Mouse (Mus musculus) embryonic facial prominence, embryonic 11.5 days (tissue): ENCODE measurements around the gene Fkbp14. TPM values are rescaled to one million over a fixed set of nuclear protein-coding genes. Genes with fewer than 3 reads are reported as not detected.

ENCODE experiments used
- ATAC-seq: fragments of 200-750 bp; cut with Nextera tagmentation; replicated peaks from 2 replicates; pipeline ENCODE4 v1.8.0; 2017; ENCODE audit warnings: low read depth; ENCODE audit not compliant: insufficient number of reproducible peaks, low FRiP score, low TSS enrichment
- DNase-seq: peaks from one replicate; pipeline ENCODE4 v3.0.0-alpha.2; 2015; ENCODE audit warnings: low spot score
- H3K27ac ChIP-seq: fragments of 300-500 bp; sonication (generic); replicated peaks from 2 replicates; pipeline ENCODE4 v1.5.1; 2014; ENCODE audit warnings: mild to moderate bottlenecking, low read depth, low read length, control low read depth
- H3K27me3 ChIP-seq: fragments of 300-500 bp; sonication (generic); 2 replicates; pipeline ENCODE4 v1.6.1; 2014; ENCODE audit warnings: mild to moderate bottlenecking, low read length, moderate library complexity, mixed read lengths; ENCODE audit not compliant: control insufficient read depth, insufficient read depth
- H3K36me3 ChIP-seq: fragments of 300-500 bp; sonication (generic); replicated peaks from 2 replicates; pipeline ENCODE4 v1.6.1; 2014; ENCODE audit warnings: low read depth, mild to moderate bottlenecking, low read length, moderate library complexity, mixed read lengths; ENCODE audit not compliant: control insufficient read depth, insufficient read depth
- H3K4me1 ChIP-seq: fragments of 300-500 bp; sonication (generic); 2 replicates; pipeline ENCODE4 v1.6.1; 2014; ENCODE audit warnings: low read length, mixed read lengths; ENCODE audit not compliant: control insufficient read depth, insufficient read depth
- H3K4me2 ChIP-seq: fragments of 300-500 bp; sonication (generic); 2 replicates; pipeline ENCODE4 v1.6.1; 2014; ENCODE audit warnings: low read depth, mild to moderate bottlenecking, control low read depth, low read length, moderate library complexity
- H3K4me3 ChIP-seq: fragments of 300-500 bp; sonication (generic); 2 replicates; pipeline ENCODE4 v1.5.1; 2014; ENCODE audit warnings: low read depth, low read length, control low read depth
- H3K9ac ChIP-seq: fragments of 300-500 bp; sonication (generic); replicated peaks from 2 replicates; pipeline ENCODE4 v1.6.1; 2014; ENCODE audit warnings: mild to moderate bottlenecking, control low read depth, low read length
- H3K9me3 ChIP-seq: fragments of 300-500 bp; sonication (generic); replicated peaks from 2 replicates; pipeline ENCODE4 v1.6.1; 2016; ENCODE audit warnings: mild to moderate bottlenecking, low read length, inconsistent platforms, mixed read lengths; ENCODE audit not compliant: control insufficient read depth
- WGBS: fragments of 180-500 bp; shearing (Covaris S2); extraction: QIAGEN DNeasy Blood & Tissue Kit; methylation state at CpG from one replicate; pipeline ENCODE4 v1.1.7; 2014; 5-methylcytosine and 5-hydroxymethylcytosine counted together
- polyA plus RNA-seq: library from polyadenylated mRNA; unstranded; fragments of >200 nt; fragmentation: Nextera tagmentation; extraction: Ambion mirVana; gene quantifications from 2 replicates; pipeline ENCODE4 v1.2.1, GENCODE M21; 2014

Fkbp14 gene
- polyA plus RNA-seq, 1 experiment from 2014 or later: 23.9 TPM

GRCm38 (mm10) chr6:54539396-54539795 lies 57.7 kb downstream of the Fkbp14 start:
- H3K27me3 ChIP-seq: no peaks in the 10 kb centered on the region
- no peak overlapping the region for H3K27ac ChIP-seq
- no peaks in the 10 kb centered on the region for H3K36me3 ChIP-seq
- H3K4me1 ChIP-seq: peaks cover 2% of the 10 kb centered on the region; the same call in 1 of the 2 replicates
- no peak overlapping the region for H3K9ac ChIP-seq
- H3K4me3 ChIP-seq: no peak overlapping the region
- H3K9me3 ChIP-seq: no peaks in the 10 kb centered on the region
- WGBS: 84% methylated on average over 7 of the region's 7 CpGs
- DNase-seq: no peak
- H3K4me2 ChIP-seq: no peak overlapping the region
- ATAC-seq: no peak

- Histone ChIP-seq H3K4me2 (no peak overlapping the region), H3K27me3 (no peaks in the 10 kb centered on the region), H3K4me1 (peaks cover 2% of the 10 kb centered on the region; the same call in 1 of the 2 replicates), H3K4me3 (no peak overlapping the region), H3K36me3 (no peaks in the 10 kb centered on the region), H3K9me3 (no peaks in the 10 kb centered on the region), H3K9ac (no peak overlapping the region), H3K27ac (no peak overlapping the region)
- DNase-seq: no peak
- ATAC-seq: 0 out of 2 replicates have a peak, but pooled peaks have one; percentile 52
- 7% methylated on average over 3 of the region's 3 CpGs for WGBS
Observed at GRCm38 (mm10) chr6:54538773-54539173, 58.3 kb downstream of the Fkbp14 start.

GRCm38 (mm10) chr6:54537053-54537452 lies 60.1 kb downstream of the Fkbp14 start:
- Histone ChIP-seq H3K4me1 (peaks cover 2% of the 10 kb centered on the region; the same call in 1 of the 2 replicates), H3K27me3 (no peaks in the 10 kb centered on the region), H3K9ac (no peak overlapping the region), H3K4me3 (no peak overlapping the region), H3K36me3 (no peaks in the 10 kb centered on the region), H3K4me2 (no peak overlapping the region), H3K27ac (no peak overlapping the region), H3K9me3 (no peaks in the 10 kb centered on the region)
- 76% methylated on average over 7 of the region's 7 CpGs for WGBS
- no peak for ATAC-seq
- DNase-seq: no peak

GRCm38 (mm10) chr6:54535485-54535884 lies 61.6 kb downstream of the Fkbp14 start:
- peaks cover 2% of the 10 kb centered on the region; the same call in 1 of the 2 replicates for H3K4me1 ChIP-seq
- no peak overlapping the region for H3K4me2 ChIP-seq
- H3K27ac ChIP-seq: no peak overlapping the region
- DNase-seq (no peak), ATAC-seq (no peak)
- no peak overlapping the region for H3K4me3 ChIP-seq
- 90% methylated on average over 4 of the region's 4 CpGs for WGBS
- no peak overlapping the region for H3K9ac ChIP-seq
- H3K36me3 ChIP-seq: no peaks in the 10 kb centered on the region
- H3K9me3 ChIP-seq: no peaks in the 10 kb centered on the region
- H3K27me3 ChIP-seq: no peaks in the 10 kb centered on the region

- 64% methylated on average over 8 of the region's 8 CpGs for WGBS
- ATAC-seq (no peak), DNase-seq (peak; percentile 25)
- no peaks in the 10 kb centered on the region for H3K4me1 ChIP-seq
- H3K9ac ChIP-seq: no peak overlapping the region
- no peaks in the 10 kb centered on the region for H3K27me3 ChIP-seq
- no peaks in the 10 kb centered on the region for H3K9me3 ChIP-seq
- no peak overlapping the region for H3K27ac ChIP-seq
- H3K4me2 ChIP-seq: no peak overlapping the region
- no peaks in the 10 kb centered on the region for H3K36me3 ChIP-seq
- H3K4me3 ChIP-seq: no peak overlapping the region
Observed at GRCm38 (mm10) chr6:54531048-54531481, 66.0 kb downstream of the Fkbp14 start.

- H3K27ac ChIP-seq: no peak overlapping the region
- no peak overlapping the region for H3K4me3 ChIP-seq
- no peak for DNase-seq
- no peaks in the 10 kb centered on the region for H3K27me3 ChIP-seq
- H3K4me1 ChIP-seq: no peaks in the 10 kb centered on the region
- no peak overlapping the region for H3K4me2 ChIP-seq
- H3K9ac ChIP-seq: no peak overlapping the region
- no peaks in the 10 kb centered on the region for H3K9me3 ChIP-seq
- 97% methylated on average over 2 of the region's 2 CpGs for WGBS
- H3K36me3 ChIP-seq: no peaks in the 10 kb centered on the region
- ATAC-seq: no peak
Observed at GRCm38 (mm10) chr6:54530182-54530581, 66.9 kb downstream of the Fkbp14 start.

- no peaks in the 10 kb centered on the region for H3K9me3 ChIP-seq
- no peaks in the 10 kb centered on the region for H3K36me3 ChIP-seq
- H3K4me2 ChIP-seq: no peak overlapping the region
- ATAC-seq: no peak
- 89% methylated on average over 8 of the region's 8 CpGs for WGBS
- no peak overlapping the region for H3K9ac ChIP-seq
- no peaks in the 10 kb centered on the region for H3K4me1 ChIP-seq
- no peak overlapping the region for H3K27ac ChIP-seq
- H3K27me3 ChIP-seq: no peaks in the 10 kb centered on the region
- H3K4me3 ChIP-seq: no peak overlapping the region
- no peak for DNase-seq
Observed at GRCm38 (mm10) chr6:54528666-54529065, 68.4 kb downstream of the Fkbp14 start.
